10 mouse cellular contexts compared by ENCODE assay signal in genomic region chr2:75605634-75606033, GRCm38 (mm10). TPM values are rescaled to one million over a fixed set of nuclear protein-coding genes. Genes with fewer than 3 reads are reported as not detected.
DNase-seq lines count a peak whose midpoint lies in the region; ATAC-seq and TF ChIP-seq lines count a peak whose summit lies in the region.
"Had no signal": no experiment of that assay in that cellular context is flagged by ENCODE, and none has a peak within 500 bp of the region (broad histone marks: within the 10 kb centered on the region; RNA-seq: fewer than 3 reads in every experiment).

No protein-coding gene starts in this region.

- H3K36me3 ChIP-seq in MEL (ENCODE audit: control insufficient read depth in 1 of 2, insufficient read depth in 2 of 2, low read length in 2 of 2), result no peaks in the 10 kb centered on the region
- H3K36me3 ChIP-seq in heart, postnatal 0 days (replicated peaks; ENCODE audit: control insufficient read depth, insufficient read depth, low read length), result no peaks in the 10 kb centered on the region
- H3K36me3 ChIP-seq: embryonic facial prominence, embryonic 15.5 days; limb, embryonic 15.5 days had no signal

- TF ChIP-seq RAD21 in MEL (IDR thresholded peaks at IDR 0.05; ENCODE audit: low read depth, low read length), result peak; percentile 100

- H3K9me3 ChIP-seq in MEL (replicated peaks; ENCODE audit: insufficient read depth, low read length), result no peaks in the 10 kb centered on the region
- H3K9me3 ChIP-seq in heart, postnatal 0 days (replicated peaks; ENCODE audit: control insufficient read depth, low read length), result no peaks in the 10 kb centered on the region
- H3K9me3 ChIP-seq: embryonic facial prominence, embryonic 15.5 days; limb, embryonic 15.5 days had no signal

- DNase-seq in layer of hippocampus, adult 18-20 months (ENCODE audit: low spot score in 2 of 2), result peak; percentile 28 to 75
- DNase-seq in layer of hippocampus, adult 9-11 months, result no peak
- DNase-seq in MEL (ENCODE audit: low read depth, low spot score), result peak; percentile 72
- peak; percentile 58 for DNase-seq in cerebellum, adult 9-11 months
- peak; percentile 79 for DNase-seq in heart, postnatal 0 days (ENCODE audit: low spot score)
- DNase-seq in layer of hippocampus, postnatal 10 days (ENCODE audit: low spot score in 2 of 2), result peak; percentile 62 to 70
- DNase-seq in yolk sac, embryonic 10.5 days (ENCODE audit: low spot score), result no peak

- peak; percentile 79 to 100 (median 98) for TF ChIP-seq CTCF in MEL (IDR thresholded peaks at IDR 0.05 in 2 of 3, conservative IDR thresholded peaks at IDR 0.05 in 1 of 3; ENCODE audit: control insufficient read depth in 1 of 3, insufficient read depth in 1 of 3, low read depth in 2 of 3, low read length in 3 of 3, poor library complexity in 1 of 3, severe bottlenecking in 1 of 3)
- TF ChIP-seq CTCF in heart, postnatal 0 days (IDR thresholded peaks at IDR 0.05; ENCODE audit: low read depth), result peak; percentile 98

- no peak for ATAC-seq in heart, postnatal 0 days (ENCODE audit: insufficient read depth, low read depth)
- ATAC-seq in monocyte, adult 5-6 weeks (replicated peaks; ENCODE audit: insufficient number of reproducible peaks, low FRiP score, low TSS enrichment, poor library complexity, severe bottlenecking), result 0 out of 2 replicates have a peak, but pooled peaks have one; percentile 37

- no peak overlapping the region for H3K4me2 ChIP-seq in heart, postnatal 0 days (ENCODE audit: low read depth, low read length)
- H3K4me2 ChIP-seq: embryonic facial prominence, embryonic 15.5 days; limb, embryonic 15.5 days had no signal

- no peaks in the 10 kb centered on the region for H3K79me2 ChIP-seq in MEL (ENCODE audit: control insufficient read depth, insufficient read depth, low read length, poor library complexity)

- H3K9ac ChIP-seq in MEL (ENCODE audit: control insufficient read depth, low read depth, low read length, poor library complexity, severe bottlenecking), result no peak overlapping the region
- H3K9ac ChIP-seq in heart, postnatal 0 days (replicated peaks; ENCODE audit: low read depth, low read length), result no peak overlapping the region
- H3K9ac ChIP-seq: embryonic facial prominence, embryonic 15.5 days; limb, embryonic 15.5 days had no signal

- H3K4me3 ChIP-seq in MEL (ENCODE audit: control insufficient read depth in 1 of 2, insufficient read depth in 1 of 2, low read depth in 2 of 2, low read length in 2 of 2), result no peak overlapping the region
- no peak overlapping the region for H3K4me3 ChIP-seq in heart, postnatal 0 days (ENCODE audit: low read depth, low read length)
- H3K4me3 ChIP-seq: embryonic facial prominence, embryonic 15.5 days; limb, embryonic 15.5 days had no signal

- H3K27me3 ChIP-seq in MEL (ENCODE audit: control insufficient read depth in 1 of 2, insufficient read depth in 2 of 2, low read length in 2 of 2), result peaks cover 4 to 9% of the 10 kb centered on the region in 2 experiments
- 0 out of 2 replicates have a peak, but pooled peaks cover 3% of the 10 kb centered on the region for H3K27me3 ChIP-seq in heart, postnatal 0 days (ENCODE audit: control insufficient read depth, insufficient read depth, low read length)
- H3K27me3 ChIP-seq: embryonic facial prominence, embryonic 15.5 days had no signal

- TF ChIP-seq EP300 in MEL (IDR thresholded peaks at IDR 0.05; ENCODE audit: low read depth in 1 of 2, low read length in 2 of 2), result no peak
- no peak for TF ChIP-seq EP300 in heart, postnatal 0 days (IDR thresholded peaks at IDR 0.05; ENCODE audit: low read depth)

- H3K27ac ChIP-seq in MEL (ENCODE audit: control insufficient read depth, low read depth, low read length), result no peak overlapping the region
- no peak overlapping the region for H3K27ac ChIP-seq in heart, postnatal 0 days (ENCODE audit: low read depth)
- H3K27ac ChIP-seq: embryonic facial prominence, embryonic 15.5 days; limb, embryonic 15.5 days had no signal

- H3K4me1 ChIP-seq in MEL (ENCODE audit: control insufficient read depth in 1 of 2, insufficient read depth in 2 of 2, low read length in 2 of 2), result no peaks in the 10 kb centered on the region
- H3K4me1 ChIP-seq in heart, postnatal 0 days (ENCODE audit: control insufficient read depth, insufficient read depth), result no peaks in the 10 kb centered on the region

- 3% methylated on average over 7 of the region's 7 CpGs for WGBS in heart, postnatal 0 days

- TF ChIP-seq POLR2A in MEL (IDR thresholded peaks at IDR 0.05; ENCODE audit: control insufficient read depth in 1 of 2, insufficient read depth in 1 of 2, low read depth in 1 of 2, low read length in 2 of 2, poor library complexity in 1 of 2), result no peak

TF ChIP-seq in MEL, 35 proteins besides CTCF, POLR2A, EP300 and RAD21:
- TF ChIP-seq SMC3 (IDR thresholded peaks at IDR 0.05; ENCODE audit: low read depth, low read length), result peak; percentile 97
- TF ChIP-seq ZC3H11A (IDR thresholded peaks at IDR 0.05; ENCODE audit: low read depth, low read length), result peak; percentile 99
- TF ChIP-seq TBP (IDR thresholded peaks at IDR 0.05; ENCODE audit: low read depth, low read length), result 0 out of 2 replicates have a peak, but pooled peaks have one; percentile 14
- no peak for TF ChIP-seq HCFC1 (IDR thresholded peaks at IDR 0.05; ENCODE audit: low read depth, low read length)
- peak; percentile 41; the same call in 1 of the 2 replicates for TF ChIP-seq SIN3A (IDR thresholded peaks at IDR 0.05; ENCODE audit: low read length)
- TF ChIP-seq ZNF384 (IDR thresholded peaks at IDR 0.05; ENCODE audit: low read depth, low read length), result peak; percentile 59; the same call in 1 of the 2 replicates
- TF ChIP-seq CHD2 (IDR thresholded peaks at IDR 0.05; ENCODE audit: low read length), result no peak
- no peak for TF ChIP-seq GABPA (IDR thresholded peaks at IDR 0.05; ENCODE audit: low read depth, low read length)
- TF ChIP-seq MEF2A (IDR thresholded peaks at IDR 0.05; ENCODE audit: extremely low read depth, insufficient replicate concordance, low read depth, low read length, poor library complexity, severe bottlenecking), result no peak

RNA-seq across cellular contexts. Expression of gene Hnrnpa3, which starts 53.4 kb away (rescaled TPM):
- total RNA-seq in layer of hippocampus, adult 18-20 months (2021), result 100 to 1,000 TPM; 289 to 299 TPM
- total RNA-seq in MEL (2012; rRNA removed), result 126 and 171 TPM in 2 replicates
- polyA plus RNA-seq in MEL (2012; ENCODE audit: insufficient read depth in 1 of 2, insufficient read length in 2 of 2, low read depth in 1 of 2, low replicate concordance in 2 of 2, missing spikeins in 1 of 2), result 100 to 1,000 TPM; 342 to 437 TPM
- 26.0 and 33.9 TPM in 2 replicates for total RNA-seq in heart, postnatal 0 days (2014; rRNA removed; ENCODE audit: low replicate concordance)
- polyA plus RNA-seq in heart, postnatal 0 days (2015; fragmentation: Nextera tagmentation; extraction: Ambion mirVana), result 93.6 and 102 TPM in 2 replicates
- 100 to 1,000 TPM; 380 to 423 TPM for total RNA-seq in layer of hippocampus, postnatal 10 days (2021)
- 236 to 464 TPM (median 357 TPM) in 3 replicates for total RNA-seq in monocyte, adult 5-6 weeks (2017)

Comparison
In these comparisons a context has a peak if more than half of its experiments do, and no peak if none do; other contexts are left out.
1. DNase-seq: peak in layer of hippocampus, adult 18-20 months (2 of 2), MEL (single experiment), cerebellum, adult 9-11 months (single experiment), heart, postnatal 0 days (single experiment) and layer of hippocampus, postnatal 10 days (2 of 2); none in layer of hippocampus, adult 9-11 months (single experiment) and yolk sac, embryonic 10.5 days (single experiment).